Mouse (Mus musculus) cerebellum, adult 9-10 months (tissue): ENCODE results near the gene Sbf1.

Experiments used
- DNase-seq: peaks from one replicate; pipeline ENCODE4 v3.0.0; 2022

The Sbf1 gene

GRCm38 (mm10) chr15:89277366-89277765 lies 37.7 kb downstream of the Sbf1 start:
- DNase-seq: no peak

- no peak for DNase-seq
Measured at GRCm38 (mm10) chr15:89275497-89275896, 39.6 kb downstream of the Sbf1 start.

- DNase-seq: no peak
Measured at GRCm38 (mm10) chr15:89264485-89264884, 50.6 kb downstream of the Sbf1 start.

DNA sequence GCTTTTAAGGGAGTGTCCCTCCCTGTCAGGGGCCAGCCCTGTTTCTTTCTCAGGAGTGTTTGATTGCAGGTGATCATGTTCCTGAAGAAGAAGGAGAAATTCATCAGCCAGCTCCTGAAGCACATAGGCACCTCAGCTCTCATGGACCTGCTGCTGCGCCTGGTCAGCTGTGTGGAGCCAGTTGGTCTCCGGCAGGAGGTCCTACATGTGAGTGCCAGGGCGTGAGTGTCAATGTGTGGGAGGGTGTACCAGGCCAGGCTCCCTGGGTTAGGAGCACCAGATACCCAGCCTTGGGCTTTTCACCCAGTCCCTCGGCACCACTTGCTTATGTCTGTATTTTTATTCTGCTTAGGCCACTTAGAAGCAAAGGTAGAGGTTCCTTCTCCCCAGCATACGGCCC lies 56.1 kb downstream of the Sbf1 start:
- peak; percentile 80 for DNase-seq

GRCm38 (mm10) chr15:89255330-89255729 lies 59.8 kb downstream of the Sbf1 start:
- no peak for DNase-seq

DNA sequence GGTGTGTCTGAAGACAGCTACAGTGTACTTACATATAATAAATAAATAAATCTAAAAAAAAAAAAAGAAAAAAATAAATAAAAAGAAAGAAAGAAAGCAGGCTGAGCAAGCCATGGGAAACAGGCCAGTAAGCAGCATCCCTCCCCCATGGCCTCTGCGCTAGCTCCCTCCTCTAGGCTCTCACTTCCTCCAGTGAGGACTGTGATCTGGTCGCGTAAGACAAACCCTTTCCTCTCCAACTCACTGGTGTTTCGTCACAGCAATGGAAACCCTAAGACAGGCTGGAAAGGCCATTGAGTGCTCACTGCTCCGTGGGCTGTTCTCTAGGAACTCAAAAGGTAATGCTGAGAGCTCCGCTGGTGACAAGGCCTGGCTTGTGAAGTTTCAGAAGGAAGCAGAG lies 66.0 kb downstream of the Sbf1 start:
- no peak for DNase-seq

DNA sequence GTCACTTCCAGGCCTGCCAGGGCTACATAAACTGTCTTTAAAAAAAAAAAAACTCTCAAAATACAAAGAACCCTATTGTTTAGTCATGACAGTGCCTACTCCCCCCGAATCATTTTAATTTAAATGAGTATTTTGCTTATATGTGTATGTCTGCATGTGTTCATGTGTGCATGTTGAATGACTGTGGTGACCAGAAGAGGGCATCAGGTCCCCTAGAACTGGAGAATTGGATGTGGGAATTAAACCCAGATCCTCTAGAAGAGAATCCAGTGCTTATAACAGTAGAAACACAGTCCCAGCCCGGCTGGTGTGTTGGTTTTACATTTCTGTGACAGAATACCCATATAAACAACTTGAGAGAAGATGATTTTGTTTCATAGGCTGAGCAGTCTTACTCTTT lies 74.1 kb downstream of the Sbf1 start:
- no peak for DNase-seq

- DNase-seq: no peak
Measured at GRCm38 (mm10) chr15:89239751-89240392, 75.2 kb downstream of the Sbf1 start.
